Mouse (Mus musculus): ENCODE measurements around the gene Rad51ap1.
A peak's percentile ranks its signal among the peaks of the same experiment; 100 is the strongest.

- TF ChIP-seq POLR2A (IDR thresholded peaks at IDR 0.05; ENCODE audit: control insufficient read depth, extremely low read depth, insufficient read depth, low read length, poor library complexity) (peak; percentile 50; the same call in 1 of the 2 replicates), CTCF (IDR thresholded peaks at IDR 0.05; ENCODE audit: borderline replicate concordance, control insufficient read depth, extremely low read depth, insufficient read depth, low read length, poor library complexity) (peak; percentile 57; the same call in 1 of the 2 replicates)
These were observed at the start of gene Rad51ap1, which contains the start of gene D6Wsu163e for GRCm38 (mm10) chr6:126939487-126940171.
